Mouse (Mus musculus) olfactory bulb, adult 2 months (tissue): ENCODE measurements around the gene Ece1. TPM values are rescaled to one million over a fixed set of nuclear protein-coding genes. Genes with fewer than 3 reads are reported as not detected.

Experiments used
- H3K27ac ChIP-seq: fragments of 200-500 bp; 2 replicates; pipeline ENCODE4 v1.5.1; 2012; ENCODE audit warnings: low read depth, low read length; ENCODE audit not compliant: insufficient read depth
- H3K4me1 ChIP-seq: fragments of 200-500 bp; 2 replicates; pipeline ENCODE4 v1.6.1; 2012; ENCODE audit warnings: low read length; ENCODE audit not compliant: control insufficient read depth, insufficient read depth
- H3K4me3 ChIP-seq: fragments of 200-500 bp; 2 replicates; pipeline ENCODE4 v1.5.1; 2012; ENCODE audit warnings: mild to moderate bottlenecking, low read depth, low read length, moderate library complexity; ENCODE audit not compliant: insufficient read depth
- CTCF ChIP-seq: fragments of 200-500 bp; IDR thresholded peaks from 2 replicates; pipeline ENCODE4 v1.5.1; 2012; ENCODE audit warnings: low read depth, mild to moderate bottlenecking, low read length, moderate library complexity; ENCODE audit not compliant: insufficient read depth
- POLR2A ChIP-seq: fragments of 200-500 bp; IDR thresholded peaks from 2 replicates; pipeline ENCODE4 v1.6.1; 2012; ENCODE audit warnings: mild to moderate bottlenecking, low read depth, low read length, moderate library complexity; ENCODE audit not compliant: insufficient read depth
- WGBS: fragments of 180-500 bp; shearing (Covaris S2); methylation state at CpG from one replicate; pipeline ENCODE4 v1.1.7; 2018; 5-methylcytosine and 5-hydroxymethylcytosine counted together
- polyA plus RNA-seq: library from polyadenylated mRNA; stranded (reverse); fragments of >200 nt; gene quantifications from 2 replicates; pipeline ENCODE4 v1.2.4, GENCODE M21; 2012; ENCODE audit warnings: low replicate concordance; ENCODE audit not compliant: missing spikeins, insufficient read depth, insufficient read length

Ece1 gene
- polyA plus RNA-seq, 1 experiment, result not detected

- 53% methylated on average over 7 of the region's 7 CpGs for WGBS
- no peak overlapping the region for H3K27ac ChIP-seq
Measured at GRCm38 (mm10) chr4:137991240-137991639, 129.2 kb downstream of the Ece1 start.

GRCm38 (mm10) chr4:137992890-137993289, 130.9 kb downstream of the Ece1 start, which contains the start of gene Eif4g3:
Gene Eif4g3, plus strand, starts transcription at chr4:137993022.
- Histone ChIP-seq H3K4me3 (peak within 1 kb of the TSS; percentile 77), H3K27ac (peak within 1 kb of the TSS; percentile 89), H3K4me1 (peaks cover 14% of the 10 kb centered on the region)
- 2% methylated on average over 39 of the region's 39 CpGs for WGBS
- TF ChIP-seq POLR2A (no peak), CTCF (no peak)

More at GRCm38 (mm10) chr4:137991240-137991639, 129.2 kb downstream of the Ece1 start:
- H3K4me1 ChIP-seq, result peaks cover 8% of the 10 kb centered on the region
- no peak for TF ChIP-seq CTCF
- TF ChIP-seq POLR2A, result no peak
- no peak overlapping the region for H3K4me3 ChIP-seq

- Histone ChIP-seq H3K4me3 (peak overlapping the region; percentile 77), H3K4me1 (peaks cover 16% of the 10 kb centered on the region), H3K27ac (peak overlapping the region; percentile 89)
- WGBS, result under 1% methylated on average over 53 of the region's 59 CpGs
- peak; percentile 96 for TF ChIP-seq POLR2A
- no peak for TF ChIP-seq CTCF
Measured at GRCm38 (mm10) chr4:137993291-137993758, 131.3 kb downstream of the Ece1 start.

GRCm38 (mm10) chr4:137993821-137994561, 132.0 kb downstream of the Ece1 start:
- TF ChIP-seq CTCF (no peak), POLR2A (no peak)
- under 1% methylated on average over 52 of the region's 60 CpGs for WGBS
- H3K4me1 ChIP-seq, result peaks cover 16% of the 10 kb centered on the region
- peak overlapping the region; percentile 77 for H3K4me3 ChIP-seq
- H3K27ac ChIP-seq, result peak overlapping the region; percentile 64

- Histone ChIP-seq H3K27ac (no peak overlapping the region), H3K4me3 (peak overlapping the region; percentile 77), H3K4me1 (peaks cover 16% of the 10 kb centered on the region)
- 28% methylated on average over 12 of the region's 12 CpGs for WGBS
- no peak for TF ChIP-seq POLR2A
- TF ChIP-seq CTCF, result no peak
Measured at GRCm38 (mm10) chr4:137994562-137995336, 132.7 kb downstream of the Ece1 start.

GRCm38 (mm10) chr4:137995399-137995798, 133.4 kb downstream of the Ece1 start:
- H3K27ac ChIP-seq, result no peak overlapping the region; the same call in 1 of the 2 replicates
- peaks cover 16% of the 10 kb centered on the region for H3K4me1 ChIP-seq
- H3K4me3 ChIP-seq, result peak overlapping the region; percentile 46
- TF ChIP-seq POLR2A (no peak), CTCF (no peak)
- 14% methylated on average over 12 of the region's 12 CpGs for WGBS

- TF ChIP-seq POLR2A (no peak), CTCF (no peak)
Measured at GRCm38 (mm10) chr4:137998232-137998631, 136.2 kb downstream of the Ece1 start.

GRCm38 (mm10) chr4:138000682-138001081, 138.6 kb downstream of the Ece1 start:
- 22% methylated on average over 7 of the region's 7 CpGs for WGBS
- TF ChIP-seq POLR2A (no peak), CTCF (no peak)
- Histone ChIP-seq H3K27ac (no peak overlapping the region), H3K4me1 (peaks cover 18% of the 10 kb centered on the region), H3K4me3 (no peak overlapping the region)

More at GRCm38 (mm10) chr4:137998232-137998631, 136.2 kb downstream of the Ece1 start:
- 52% methylated on average over 4 of the region's 4 CpGs for WGBS
- no peak overlapping the region for H3K4me3 ChIP-seq
- peaks cover 14% of the 10 kb centered on the region for H3K4me1 ChIP-seq
- no peak overlapping the region for H3K27ac ChIP-seq
